22 mouse cellular contexts compared by ENCODE assay signal in genomic region chr16:55832040-55832439, GRCm38 (mm10).
"Had no signal": no experiment of that assay in that cellular context is flagged by ENCODE, and none has a peak within 500 bp of the region (broad histone marks: within the 10 kb centered on the region; RNA-seq: fewer than 3 reads in every experiment).

No protein-coding gene starts in this region.

- H3K36me3 ChIP-seq: limb, embryonic 15.5 days; neural tube, embryonic 12.5 days; neural tube, embryonic 15.5 days had no signal

- H3K27ac ChIP-seq: kidney, postnatal 0 days; layer of hippocampus, adult 2 months; limb, embryonic 12.5 days; limb, embryonic 15.5 days; liver, embryonic 14.5 days; macrophage; neural tube, embryonic 12.5 days; neural tube, embryonic 15.5 days had no signal

- H3K9ac ChIP-seq: limb, embryonic 12.5 days; limb, embryonic 15.5 days; liver, embryonic 14.5 days; liver, postnatal 0 days; lung, embryonic 14.5 days; neural tube, embryonic 12.5 days; neural tube, embryonic 15.5 days had no signal

- DNase-seq: kidney, adult 2 months; kidney, postnatal 25 days; layer of hippocampus, postnatal 36 days; left cerebral cortex, postnatal 4 days; liver, postnatal 0 days; lung, embryonic 14.5 days; midbrain, embryonic 14.5 days; right cerebral cortex, adult 18-20 months; right cerebral cortex, postnatal 14 days; right cerebral cortex, postnatal 4 days; thymus, postnatal 36 days had no signal

- H3K4me2 ChIP-seq: limb, embryonic 12.5 days; limb, embryonic 15.5 days; liver, embryonic 11.5 days; lung, embryonic 14.5 days; midbrain, embryonic 11.5 days; neural tube, embryonic 12.5 days; neural tube, embryonic 15.5 days had no signal

- H3K4me1 ChIP-seq: limb, embryonic 12.5 days; limb, embryonic 15.5 days; neural tube, embryonic 15.5 days had no signal

- H3K9me3 ChIP-seq: limb, embryonic 12.5 days; limb, embryonic 15.5 days; neural tube, embryonic 12.5 days; neural tube, embryonic 15.5 days had no signal

- H3K4me3 ChIP-seq: layer of hippocampus, adult 2 months; limb, embryonic 12.5 days; limb, embryonic 15.5 days; neural tube, embryonic 12.5 days; neural tube, embryonic 15.5 days had no signal

- H3K27me3 ChIP-seq: limb, embryonic 12.5 days; limb, embryonic 15.5 days; neural tube, embryonic 12.5 days; neural tube, embryonic 15.5 days had no signal

- ATAC-seq: liver, postnatal 0 days; lung, postnatal 0 days had no signal
